Mouse (Mus musculus): ENCODE measurements around the gene Tubgcp2. TPM values are rescaled to one million over a fixed set of nuclear protein-coding genes. Genes with fewer than 3 reads are reported as not detected.

Tubgcp2 gene
- polyA plus RNA-seq, 1 experiment, result 25.3 TPM

DNA sequence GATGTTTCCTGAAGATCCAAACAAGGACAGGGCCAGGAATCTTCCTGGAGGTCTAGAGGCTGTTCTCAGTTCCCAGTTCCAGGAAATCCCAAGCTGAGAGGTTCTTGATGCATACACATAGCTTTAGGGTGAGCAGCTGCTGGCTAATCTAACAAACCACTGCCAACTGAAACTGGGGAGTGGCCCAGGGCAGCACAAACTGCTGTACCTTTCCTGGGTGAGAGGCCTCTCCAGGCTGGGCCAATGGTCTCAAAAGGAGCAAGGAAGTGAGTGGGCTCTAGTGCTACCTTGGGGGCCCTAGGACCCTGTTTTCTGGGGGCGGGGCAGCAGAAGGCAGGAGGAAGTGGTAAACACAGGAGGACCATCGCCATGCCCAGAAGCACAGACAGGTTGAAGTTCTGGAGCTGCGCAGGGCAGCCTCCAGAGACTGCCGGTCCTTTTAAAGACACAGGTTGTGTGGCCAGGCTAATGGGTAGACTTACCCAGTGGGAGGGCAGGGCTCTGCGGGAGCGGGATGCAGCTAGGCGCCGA lies 45.5 kb downstream of the Tubgcp2 start:
- DNase-seq, result no peak
- Histone ChIP-seq H3K4me3 (replicated peaks; ENCODE audit: extremely low read depth, low read depth, low read length) (no peak overlapping the region), H3K4me1 (ENCODE audit: control insufficient read depth, insufficient read depth, low read length) (no peaks in the 10 kb centered on the region)
- TF ChIP-seq POLR2A (IDR thresholded peaks at IDR 0.05; ENCODE audit: borderline replicate concordance, extremely low read depth, low read depth, low read length) (no peak), CTCF (IDR thresholded peaks at IDR 0.05; ENCODE audit: insufficient read depth, low read length) (no peak)
- 66% methylated on average over 8 of the region's 8 CpGs for WGBS

DNA sequence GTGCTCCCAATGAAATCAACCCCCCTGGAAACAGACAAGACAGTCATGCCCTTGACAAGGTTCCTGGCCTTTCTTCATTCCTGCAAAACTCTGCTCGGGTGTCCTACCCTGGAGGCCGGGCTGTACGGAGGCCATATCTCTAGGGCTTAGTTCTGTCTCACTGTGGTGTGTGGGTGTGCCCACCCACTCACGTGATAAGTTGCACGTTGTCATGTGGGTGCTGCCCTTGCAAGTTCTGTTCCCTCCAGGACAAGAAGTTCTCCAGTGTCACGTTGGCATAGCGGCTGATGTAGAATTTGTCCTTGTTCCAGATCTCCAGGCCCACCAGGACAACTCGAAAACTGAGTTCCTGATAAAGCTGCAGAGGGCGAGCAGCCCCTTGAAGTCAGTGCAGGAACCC lies 48.2 kb downstream of the Tubgcp2 start:
- Histone ChIP-seq H3K4me3 (replicated peaks; ENCODE audit: extremely low read depth, low read depth, low read length) (no peak overlapping the region), H3K4me1 (ENCODE audit: control insufficient read depth, insufficient read depth, low read length) (no peaks in the 10 kb centered on the region)
- DNase-seq, result no peak
- TF ChIP-seq POLR2A (IDR thresholded peaks at IDR 0.05; ENCODE audit: borderline replicate concordance, extremely low read depth, low read depth, low read length) (no peak), CTCF (IDR thresholded peaks at IDR 0.05; ENCODE audit: insufficient read depth, low read length) (no peak)
- WGBS, result 77% methylated on average over 9 of the region's 9 CpGs

GRCm38 (mm10) chr7:139984505-139984904 lies 52.0 kb downstream of the Tubgcp2 start:
- no peak overlapping the region for H3K4me3 ChIP-seq (replicated peaks; ENCODE audit: extremely low read depth, low read depth, low read length)
- TF ChIP-seq CTCF (IDR thresholded peaks at IDR 0.05; ENCODE audit: insufficient read depth, low read length), result no peak
- no peak for DNase-seq
- H3K4me1 ChIP-seq (ENCODE audit: control insufficient read depth, insufficient read depth, low read length), result no peaks in the 10 kb centered on the region
- 89% methylated on average over 11 of the region's 11 CpGs for WGBS

DNA sequence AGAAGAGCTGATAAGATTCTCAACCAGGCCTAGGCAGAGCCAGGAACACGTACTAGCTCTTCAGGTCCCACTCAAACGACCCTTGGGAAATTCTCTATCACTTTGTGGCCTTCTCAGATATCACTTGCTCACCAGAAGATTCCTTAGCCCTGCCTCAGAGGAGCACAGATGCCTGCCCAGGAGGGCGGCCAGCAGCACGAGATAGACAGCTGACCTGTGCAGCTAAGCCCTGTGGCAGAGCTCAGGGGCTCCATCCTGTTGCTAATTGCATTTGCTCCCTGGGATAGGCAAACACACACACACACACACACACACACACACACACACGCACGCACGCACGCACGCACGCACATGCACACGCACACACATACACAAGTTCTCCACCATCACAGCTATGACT lies 54.4 kb downstream of the Tubgcp2 start:
- Histone ChIP-seq H3K4me3 (replicated peaks; ENCODE audit: extremely low read depth, low read depth, low read length) (no peak overlapping the region), H3K4me1 (ENCODE audit: control insufficient read depth, insufficient read depth, low read length) (0 out of 2 replicates have a peak, but pooled peaks cover 3% of the 10 kb centered on the region)
- WGBS, result 76% methylated on average over 11 of the region's 11 CpGs
- DNase-seq, result no peak
- TF ChIP-seq CTCF (IDR thresholded peaks at IDR 0.05; ENCODE audit: insufficient read depth, low read length), result no peak
- no peak for TF ChIP-seq POLR2A (IDR thresholded peaks at IDR 0.05; ENCODE audit: borderline replicate concordance, extremely low read depth, low read depth, low read length)

GRCm38 (mm10) chr7:139980778-139981177 lies 55.7 kb downstream of the Tubgcp2 start:
- H3K4me1 ChIP-seq (ENCODE audit: control insufficient read depth, insufficient read depth, low read length), result 0 out of 2 replicates have a peak, but pooled peaks cover 3% of the 10 kb centered on the region
- TF ChIP-seq CTCF (IDR thresholded peaks at IDR 0.05; ENCODE audit: insufficient read depth, low read length) (no peak), POLR2A (IDR thresholded peaks at IDR 0.05; ENCODE audit: borderline replicate concordance, extremely low read depth, low read depth, low read length) (no peak)
- 58% methylated on average over 3 of the region's 3 CpGs for WGBS
- DNase-seq, result no peak
- H3K4me3 ChIP-seq (replicated peaks; ENCODE audit: extremely low read depth, low read depth, low read length), result no peak overlapping the region

DNA sequence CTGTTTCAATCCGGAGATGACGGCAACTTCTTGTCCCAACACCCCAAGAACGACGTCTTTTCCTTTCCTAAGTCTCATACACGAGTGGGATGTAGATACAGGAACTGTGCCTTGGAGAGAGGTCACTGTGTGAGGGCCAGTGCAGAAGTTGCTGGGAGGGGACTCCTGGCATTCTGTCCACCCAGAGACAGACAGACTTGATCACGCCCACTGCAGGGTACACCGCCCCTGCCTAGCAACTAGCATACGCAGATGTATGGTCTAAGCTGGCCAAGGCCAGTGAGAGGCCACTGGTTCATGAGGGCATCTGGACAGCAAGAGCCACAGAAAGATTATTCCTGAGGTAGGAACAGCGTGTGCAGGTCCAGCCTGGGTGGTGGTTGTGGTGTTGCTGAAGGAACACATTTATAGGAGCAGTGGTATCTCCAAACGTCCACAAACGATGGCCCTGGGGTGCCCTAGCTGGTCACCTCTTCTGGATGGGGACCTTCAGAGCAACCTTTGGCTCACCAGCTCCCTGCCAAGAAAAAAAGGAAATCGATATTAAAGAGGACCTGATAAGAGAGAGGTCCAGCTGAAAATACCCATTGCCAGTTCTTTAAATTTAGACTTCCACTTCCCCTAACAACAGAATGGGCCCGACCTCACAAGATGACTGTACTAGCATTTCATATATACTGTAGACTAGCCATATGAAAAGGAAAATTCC lies 57.3 kb downstream of the Tubgcp2 start:
- no peak for TF ChIP-seq CTCF (IDR thresholded peaks at IDR 0.05; ENCODE audit: insufficient read depth, low read length)
- no peak for TF ChIP-seq POLR2A (IDR thresholded peaks at IDR 0.05; ENCODE audit: borderline replicate concordance, extremely low read depth, low read depth, low read length)
- 37% methylated on average over 13 of the region's 13 CpGs for WGBS
- no peak for DNase-seq
- H3K4me3 ChIP-seq (replicated peaks; ENCODE audit: extremely low read depth, low read depth, low read length), result no peak overlapping the region
- 0 out of 2 replicates have a peak, but pooled peaks cover 3% of the 10 kb centered on the region for H3K4me1 ChIP-seq (ENCODE audit: control insufficient read depth, insufficient read depth, low read length)

DNA sequence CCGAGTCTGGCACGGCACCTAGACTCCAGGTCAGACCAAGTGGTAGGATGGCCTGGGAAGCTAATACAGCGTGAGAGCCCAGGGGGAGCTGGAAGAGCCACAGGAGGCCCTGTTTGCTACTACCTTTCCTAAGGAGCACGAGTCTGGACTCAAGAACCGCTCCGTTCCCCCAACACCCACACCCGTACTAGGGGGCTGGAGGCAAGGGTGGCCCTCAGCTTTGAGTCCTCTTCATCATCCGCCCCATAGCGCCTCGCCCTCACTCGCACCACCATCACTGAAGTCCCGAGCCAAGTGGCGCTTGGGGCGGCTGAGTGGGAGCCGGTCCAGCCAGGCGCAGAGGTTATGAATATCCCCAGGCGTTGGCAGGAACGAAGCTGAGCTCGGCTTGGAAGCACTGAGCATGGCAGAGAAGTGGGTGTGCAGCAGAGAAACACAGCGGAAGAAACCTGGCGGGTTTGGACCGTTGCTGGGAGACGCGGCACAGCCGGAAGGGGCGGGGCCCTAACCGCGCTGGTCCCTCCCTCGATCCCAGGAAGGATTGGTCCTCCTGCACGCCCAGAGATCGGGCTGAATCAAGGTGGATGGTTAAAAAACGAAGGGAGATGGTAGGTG lies 58.1 kb downstream of the Tubgcp2 start, which contains the start of gene 6430531B16Rik:
Gene 6430531B16Rik (minus strand): TSS at position 478 of the 615 bp plus-strand sequence.
- peak; percentile 68 for DNase-seq
- H3K4me1 ChIP-seq (ENCODE audit: control insufficient read depth, insufficient read depth, low read length), result 0 out of 2 replicates have a peak, but pooled peaks cover 3% of the 10 kb centered on the region
- peak; percentile 24; the same call in 1 of the 2 replicates for TF ChIP-seq POLR2A (IDR thresholded peaks at IDR 0.05; ENCODE audit: borderline replicate concordance, extremely low read depth, low read depth, low read length)
- TF ChIP-seq CTCF (IDR thresholded peaks at IDR 0.05; ENCODE audit: insufficient read depth, low read length), result no peak
- WGBS, result 7% methylated on average over 32 of the region's 32 CpGs
- peak within 1 kb of the TSS; percentile 34 for H3K4me3 ChIP-seq (replicated peaks; ENCODE audit: extremely low read depth, low read depth, low read length)

- TF ChIP-seq POLR2A (IDR thresholded peaks at IDR 0.05; ENCODE audit: borderline replicate concordance, extremely low read depth, low read depth, low read length), result no peak
- no peak for DNase-seq
- Histone ChIP-seq H3K4me3 (replicated peaks; ENCODE audit: extremely low read depth, low read depth, low read length) (no peak overlapping the region), H3K4me1 (ENCODE audit: control insufficient read depth, insufficient read depth, low read length) (0 out of 2 replicates have a peak, but pooled peaks cover 3% of the 10 kb centered on the region)
- 47% methylated on average over 5 of the region's 5 CpGs for WGBS
Observed at GRCm38 (mm10) chr7:139975471-139975870, 61.0 kb downstream of the Tubgcp2 start.

DNA sequence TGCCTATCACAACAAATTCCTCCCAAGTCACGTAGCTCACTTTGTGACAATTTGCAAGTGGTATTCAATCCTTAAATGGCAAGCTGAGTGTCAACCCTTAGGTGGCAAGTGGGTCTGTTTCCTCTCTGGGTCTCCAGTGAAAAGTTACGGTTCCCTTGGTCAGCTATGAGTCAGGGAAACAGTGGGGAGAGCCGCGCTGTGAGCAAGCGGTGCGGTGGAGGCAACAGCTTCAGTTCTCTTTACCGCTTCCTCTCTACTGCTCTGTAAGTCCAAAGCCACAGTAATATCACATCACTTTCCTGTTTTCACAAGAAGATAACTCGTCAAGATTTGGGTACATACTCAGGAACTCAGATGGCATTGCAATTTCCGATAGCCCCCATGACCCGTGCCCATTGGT lies 62.2 kb downstream of the Tubgcp2 start:
- WGBS, result 78% methylated on average over 10 of the region's 10 CpGs
- TF ChIP-seq CTCF (IDR thresholded peaks at IDR 0.05; ENCODE audit: insufficient read depth, low read length), result no peak
- no peak for TF ChIP-seq POLR2A (IDR thresholded peaks at IDR 0.05; ENCODE audit: borderline replicate concordance, extremely low read depth, low read depth, low read length)
- DNase-seq, result no peak

GRCm38 (mm10) chr7:139972923-139973331 lies 63.5 kb downstream of the Tubgcp2 start:
- H3K4me1 ChIP-seq (ENCODE audit: control insufficient read depth, insufficient read depth, low read length), result no peaks in the 10 kb centered on the region
- H3K4me3 ChIP-seq (replicated peaks; ENCODE audit: extremely low read depth, low read depth, low read length), result no peak overlapping the region
- no peak for DNase-seq
- TF ChIP-seq POLR2A (IDR thresholded peaks at IDR 0.05; ENCODE audit: borderline replicate concordance, extremely low read depth, low read depth, low read length) (no peak), CTCF (IDR thresholded peaks at IDR 0.05; ENCODE audit: insufficient read depth, low read length) (no peak)

More for the DNA sequence above, 62.2 kb downstream of the Tubgcp2 start:
- Histone ChIP-seq H3K4me3 (replicated peaks; ENCODE audit: extremely low read depth, low read depth, low read length) (no peak overlapping the region), H3K4me1 (ENCODE audit: control insufficient read depth, insufficient read depth, low read length) (0 out of 2 replicates have a peak, but pooled peaks cover 3% of the 10 kb centered on the region)
